Mouse (Mus musculus): ENCODE results near the gene Comp. TPM values are rescaled to one million over a fixed set of nuclear protein-coding genes. Genes with fewer than 3 reads are reported as not detected.

The Comp gene
- total RNA-seq (2021) = 10 to 100 TPM in 1 of 2 experiments, 1 to 10 TPM in 1; 6.9 to 14.9 TPM
- long read RNA-seq, experiment 1, transcript Comp-201 (19 exons, 2,416 nt) = major isoform, 9 of 13 reads
- long read RNA-seq, experiment 1, partial matches to known transcripts = 3 of 13 reads
- long read RNA-seq, experiment 1, other reads (novel, unspliced or antisense) = 1 of 13 reads
- long read RNA-seq, experiment 2, transcript Comp-201 (19 exons, 2,416 nt) = major isoform, 8 of 14 reads
- long read RNA-seq, experiment 2, partial matches to known transcripts = 6 of 14 reads
- long read RNA-seq, experiment 2, other reads (novel, unspliced or antisense) = 0 of 14 reads

- no peak for DNase-seq (ENCODE audit: low spot score)
Observed at GRCm38 (mm10) chr8:70373397-70374317, at the start of gene Comp. TSS of gene Comp (plus strand) at chr8:70373558.

- DNase-seq (ENCODE audit: low spot score) = no peak
Observed at GRCm38 (mm10) chr8:70323716-70324115, 49.6 kb upstream of the Comp start.

DNA sequence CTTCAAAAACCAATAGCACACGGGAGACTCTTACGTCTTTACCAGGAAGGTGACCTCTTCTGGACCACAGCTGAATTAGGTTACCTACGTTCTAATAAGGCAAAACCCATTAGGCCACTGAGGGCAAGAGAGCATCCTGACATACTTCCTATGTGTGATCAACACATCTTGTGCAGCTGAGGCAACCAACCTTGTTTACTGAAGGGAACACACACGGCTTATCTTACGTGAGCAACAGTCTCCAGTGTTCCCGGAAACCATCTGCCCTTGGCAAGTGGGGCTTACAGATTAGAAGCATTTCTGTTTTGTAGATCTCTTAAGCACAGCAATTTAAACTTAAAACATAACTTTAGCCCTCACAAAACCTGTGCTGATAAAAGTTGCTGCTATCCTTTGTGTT lies 45.8 kb upstream of the Comp start:
- no peak for DNase-seq (ENCODE audit: low spot score)

DNA sequence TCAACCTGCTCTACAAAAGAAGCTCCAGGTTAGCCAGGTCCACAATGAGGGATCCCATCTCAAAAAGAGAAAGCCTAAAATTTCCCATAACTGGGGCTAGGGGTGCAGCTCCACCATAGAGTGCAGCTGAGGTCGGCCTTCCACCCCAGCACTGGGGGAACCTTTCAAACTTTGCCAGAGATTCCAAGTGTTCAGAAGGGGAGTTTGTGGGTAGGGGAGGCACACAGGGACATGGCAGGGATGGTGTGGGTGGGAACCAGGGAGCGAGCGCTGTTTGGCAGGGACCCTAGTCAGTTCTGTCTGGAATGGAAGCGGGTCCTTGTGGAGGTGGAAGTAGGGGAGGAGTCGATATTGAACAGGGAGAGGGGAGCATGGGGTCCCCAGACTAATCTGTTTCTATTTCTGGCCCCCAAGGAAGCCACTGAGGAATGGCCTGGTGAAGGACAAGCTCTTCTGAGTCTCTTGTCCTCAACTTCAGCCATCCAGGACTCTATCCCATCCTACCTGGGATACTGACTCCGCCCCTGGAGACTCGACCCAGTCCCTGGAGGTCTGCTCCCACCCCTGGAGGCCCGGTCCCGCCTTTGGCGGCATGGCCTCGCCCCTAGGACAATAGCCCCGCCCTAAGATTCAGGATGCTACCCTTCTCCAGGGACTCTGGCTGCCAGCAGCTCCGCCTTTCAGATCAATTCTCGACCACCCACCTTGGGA lies 44.1 kb upstream of the Comp start, which contains the start of gene Gdf1:
Gene Gdf1 (plus strand): TSS at position 694 of the 711 bp plus-strand sequence.
- DNase-seq (ENCODE audit: low spot score) = no peak

GRCm38 (mm10) chr8:70329835-70330740 lies 43.3 kb upstream of the Comp start:
- no peak for DNase-seq (ENCODE audit: low spot score)

DNA sequence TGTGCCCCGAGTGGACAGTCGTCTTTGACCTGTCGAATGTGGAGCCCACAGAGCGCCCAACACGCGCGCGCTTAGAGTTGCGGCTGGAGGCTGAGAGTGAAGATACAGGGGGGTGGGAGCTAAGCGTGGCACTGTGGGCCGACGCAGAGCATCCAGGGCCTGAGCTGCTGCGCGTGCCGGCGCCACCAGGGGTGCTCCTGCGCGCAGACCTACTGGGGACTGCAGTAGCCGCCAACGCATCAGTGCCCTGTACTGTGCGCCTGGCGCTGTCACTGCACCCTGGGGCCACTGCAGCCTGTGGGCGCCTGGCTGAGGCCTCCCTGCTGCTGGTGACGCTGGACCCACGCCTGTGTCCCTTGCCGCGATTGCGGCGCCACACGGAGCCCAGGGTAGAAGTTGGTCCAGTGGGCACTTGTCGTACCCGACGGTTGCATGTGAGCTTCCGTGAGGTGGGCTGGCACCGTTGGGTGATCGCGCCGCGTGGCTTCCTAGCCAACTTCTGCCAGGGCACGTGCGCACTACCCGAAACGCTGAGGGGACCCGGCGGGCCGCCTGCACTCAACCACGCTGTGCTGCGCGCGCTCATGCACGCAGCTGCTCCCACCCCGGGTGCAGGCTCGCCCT lies 42.5 kb upstream of the Comp start:
- DNase-seq (ENCODE audit: low spot score) = no peak

DNA sequence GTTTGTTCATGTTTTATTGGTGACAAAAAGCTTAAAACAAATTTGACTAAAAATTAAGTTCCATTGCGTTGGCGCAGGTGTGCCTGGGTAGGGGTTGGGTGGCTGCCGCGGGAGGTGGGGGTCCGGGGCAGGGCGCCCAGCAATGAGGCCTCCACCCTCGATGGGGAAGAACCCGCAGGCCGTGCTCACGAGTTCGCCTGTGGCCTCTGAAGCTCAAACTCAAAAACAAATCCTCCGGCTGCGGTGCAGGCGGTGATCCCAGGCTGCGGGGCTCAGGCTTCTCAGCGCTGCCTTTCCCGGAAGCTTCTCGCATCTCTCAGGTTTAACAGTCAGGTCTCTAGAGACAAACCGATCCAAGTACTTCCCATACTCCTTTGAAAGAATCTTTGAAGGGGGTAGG lies 41.8 kb upstream of the Comp start:
- no peak for DNase-seq (ENCODE audit: low spot score)

DNA sequence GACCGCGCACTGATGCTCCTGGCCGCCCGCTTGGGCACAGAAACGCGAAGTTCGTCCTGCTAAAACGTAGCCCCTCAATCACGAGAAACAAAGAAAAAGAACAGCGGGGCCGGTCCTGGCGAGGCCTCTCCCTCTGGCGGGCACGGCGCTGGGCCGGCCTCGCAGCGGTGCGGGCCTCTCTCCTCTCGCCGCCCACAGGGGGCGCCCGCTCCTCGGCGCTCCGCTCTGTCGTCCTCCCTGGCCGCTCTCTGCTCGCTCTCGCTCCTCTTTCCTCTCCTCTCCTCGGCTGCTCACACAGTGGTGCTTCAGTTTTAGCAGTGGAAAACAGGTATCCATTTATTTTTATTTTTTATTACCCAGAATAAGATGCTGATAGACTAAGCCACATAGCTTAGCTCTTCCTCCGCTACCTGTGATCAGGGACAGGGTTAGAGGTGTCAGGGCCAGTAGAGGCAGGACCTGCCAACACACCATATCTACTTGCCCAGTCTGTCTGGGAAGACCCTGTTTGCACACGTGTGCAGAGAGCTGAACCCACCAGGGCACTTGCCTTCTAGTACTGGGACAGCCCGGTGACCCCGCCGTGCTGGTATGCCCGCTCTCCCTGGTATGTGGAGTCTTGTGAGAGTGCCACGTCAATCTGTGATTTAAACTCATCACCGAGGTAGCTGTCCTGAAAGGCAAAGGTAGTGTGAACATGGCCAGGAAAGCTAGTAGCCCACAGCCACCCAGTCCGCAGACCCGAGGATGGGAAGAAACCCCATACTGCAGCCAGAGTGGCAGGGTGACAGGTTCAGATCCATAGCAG lies 41.1 kb upstream of the Comp start:
- DNase-seq (ENCODE audit: low spot score) = peak; percentile 62

- no peak for DNase-seq (ENCODE audit: low spot score)
Observed at GRCm38 (mm10) chr8:70332878-70333202, 40.5 kb upstream of the Comp start.

DNA sequence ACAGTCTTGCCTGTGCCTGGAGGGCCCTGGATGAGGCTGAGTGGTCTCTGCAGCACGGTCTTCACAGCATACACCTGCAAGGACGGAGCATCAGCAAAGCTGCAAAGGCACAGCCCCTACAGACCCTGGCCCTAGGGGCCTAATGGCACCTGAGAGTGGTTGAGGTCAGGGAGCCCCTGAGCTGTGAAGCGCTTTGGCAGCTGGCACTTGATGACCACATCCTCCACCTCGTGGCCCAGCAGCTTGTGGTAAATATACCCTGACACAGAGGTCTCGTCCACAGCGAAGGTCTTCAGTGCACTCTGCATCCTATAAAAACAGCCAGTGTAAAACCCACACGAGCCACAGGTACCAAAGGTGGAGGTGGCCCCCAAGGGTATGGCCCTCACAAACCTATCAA lies 34.4 kb upstream of the Comp start:
- DNase-seq (ENCODE audit: low spot score) = no peak

- DNase-seq (ENCODE audit: low spot score) = no peak
Observed at GRCm38 (mm10) chr8:70340659-70341058, 32.7 kb upstream of the Comp start.

GRCm38 (mm10) chr8:70342007-70342406 lies 31.4 kb upstream of the Comp start:
- no peak for DNase-seq (ENCODE audit: low spot score)

DNA sequence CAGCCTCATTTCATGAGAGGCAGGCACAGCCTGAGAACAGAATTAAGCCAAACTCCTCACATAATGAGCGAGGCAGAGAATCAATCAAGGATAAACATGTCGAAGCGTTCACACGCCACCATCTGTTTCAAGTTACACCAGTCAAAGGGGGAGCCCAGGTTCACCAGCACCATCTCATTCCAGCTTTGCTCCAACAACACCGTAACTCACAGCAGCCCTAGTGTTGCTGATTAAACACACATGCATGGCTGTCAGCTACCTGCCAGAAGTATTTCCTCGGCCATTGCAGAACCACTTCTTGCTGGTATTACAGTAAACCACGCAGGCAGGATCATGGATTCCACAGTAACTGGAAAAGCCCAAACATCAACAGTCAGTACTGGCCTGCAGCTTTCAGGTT lies 30.3 kb upstream of the Comp start:
- DNase-seq (ENCODE audit: low spot score) = no peak

DNA sequence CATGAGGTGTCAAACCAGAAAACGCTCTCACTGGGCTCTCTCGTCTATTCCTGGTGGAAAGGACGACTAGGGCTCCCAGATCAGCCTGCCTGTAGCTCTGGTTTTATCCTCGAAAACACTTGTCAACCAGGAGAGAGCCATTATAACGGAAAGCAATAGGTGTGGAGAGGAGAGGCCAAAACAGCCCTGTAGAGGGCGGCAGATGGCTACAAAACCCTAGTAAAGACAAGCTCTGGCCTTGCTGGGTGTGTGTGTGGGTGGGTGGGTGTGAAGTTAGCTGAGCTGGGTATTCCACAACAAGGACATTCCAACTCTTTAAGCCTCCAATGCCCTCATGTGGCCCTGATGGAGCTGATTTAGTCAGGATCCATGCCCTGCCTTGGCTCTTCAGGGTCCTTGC lies 29.7 kb upstream of the Comp start:
- no peak for DNase-seq (ENCODE audit: low spot score)

- no peak for DNase-seq (ENCODE audit: low spot score)
Observed at GRCm38 (mm10) chr8:70344279-70344678, 29.1 kb upstream of the Comp start.

- DNase-seq (ENCODE audit: low spot score) = no peak
Observed at GRCm38 (mm10) chr8:70347443-70347842, 25.9 kb upstream of the Comp start.

GRCm38 (mm10) chr8:70347860-70348420 lies 25.4 kb upstream of the Comp start:
- DNase-seq (ENCODE audit: low spot score) = no peak

- no peak for DNase-seq (ENCODE audit: low spot score)
Observed at GRCm38 (mm10) chr8:70351035-70351999, 22.0 kb upstream of the Comp start.
